Mouse (Mus musculus) midbrain, embryonic 11.5 days (tissue): ENCODE measurements at regions not wholly inside any gene's neighbourhood (a gene's known extent, or its start where the extent isn't known, plus 50 kb on each side); places are given as distances from the start of the nearest gene placed in this dataset.

Experiments used
- ATAC-seq: fragments of 200-750 bp; cut with Nextera tagmentation; 2 replicates; pipeline ENCODE4 v1.8.0; 2017; ENCODE audit warnings: moderate TSS enrichment, moderate library complexity; ENCODE audit not compliant: low FRiP score
- DNase-seq: peaks from one replicate; pipeline ENCODE4 v3.0.0; 2015; ENCODE audit warnings: low spot score; ENCODE audit errors: missing footprints
- H3K27ac ChIP-seq: fragments of 300-500 bp; sonication (generic); 2 replicates; pipeline ENCODE4 v1.5.1; 2014; ENCODE audit warnings: low read depth, low read length
- H3K27me3 ChIP-seq: fragments of 300-500 bp; sonication (generic); 2 replicates; pipeline ENCODE4 v1.6.1; 2014; ENCODE audit warnings: mild to moderate bottlenecking, low read length, moderate library complexity, mixed read lengths; ENCODE audit not compliant: control insufficient read depth, insufficient read depth
- H3K36me3 ChIP-seq: fragments of 300-500 bp; sonication (generic); 2 replicates; pipeline ENCODE4 v1.6.1; 2014; ENCODE audit warnings: mild to moderate bottlenecking, low read length, moderate library complexity, mixed read lengths; ENCODE audit not compliant: control insufficient read depth, insufficient read depth
- H3K4me1 ChIP-seq: fragments of 300-500 bp; sonication (generic); 2 replicates; pipeline ENCODE4 v1.6.1; 2014; ENCODE audit warnings: low read length; ENCODE audit not compliant: control insufficient read depth, insufficient read depth
- H3K4me2 ChIP-seq: fragments of 300-500 bp; sonication (generic); 2 replicates; pipeline ENCODE4 v1.6.1; 2014; ENCODE audit warnings: mild to moderate bottlenecking, moderate library complexity
- H3K4me3 ChIP-seq: fragments of 300-500 bp; sonication (generic); 2 replicates; pipeline ENCODE4 v1.5.1; 2014; ENCODE audit warnings: low read depth, low read length
- H3K9ac ChIP-seq: fragments of 300-500 bp; sonication (generic); 2 replicates; pipeline ENCODE4 v1.6.1; 2014; ENCODE audit warnings: low read length
- H3K9me3 ChIP-seq: fragments of 300-500 bp; sonication (generic); 2 replicates; pipeline ENCODE4 v1.6.1; 2016; ENCODE audit warnings: low read length; ENCODE audit not compliant: control insufficient read depth
- WGBS: fragments of 180-500 bp; shearing (Covaris S2); extraction: QIAGEN DNeasy Blood & Tissue Kit; methylation state at CpG from one replicate; pipeline ENCODE4 v1.1.7; 2014; 5-methylcytosine and 5-hydroxymethylcytosine counted together

- Histone ChIP-seq H3K9ac (no peak overlapping the region), H3K27ac (no peak overlapping the region), H3K4me3 (no peak overlapping the region), H3K4me2 (no peak overlapping the region), H3K36me3 (no peaks in the 10 kb centered on the region), H3K9me3 (no peaks in the 10 kb centered on the region), H3K4me1 (no peaks in the 10 kb centered on the region), H3K27me3 (no peaks in the 10 kb centered on the region)
- DNase-seq (no peak), ATAC-seq (no peak)
- 87% methylated on average over 7 of the region's 7 CpGs for WGBS
Observed at GRCm38 (mm10) chr14:102396036-102396734, 586.3 kb downstream of the Kctd12 start.

- DNase-seq (no peak), ATAC-seq (no peak)
- Histone ChIP-seq H3K9ac (no peak overlapping the region), H3K27ac (no peak overlapping the region), H3K4me3 (no peak overlapping the region), H3K36me3 (no peaks in the 10 kb centered on the region), H3K9me3 (no peaks in the 10 kb centered on the region), H3K27me3 (no peaks in the 10 kb centered on the region), H3K4me1 (no peaks in the 10 kb centered on the region), H3K4me2 (no peak overlapping the region)
- WGBS = 80% methylated on average over 3 of the region's 3 CpGs
Observed at GRCm38 (mm10) chr14:102392351-102392750, 590.1 kb downstream of the Kctd12 start.

GRCm38 (mm10) chr14:102372994-102373567, 609.4 kb downstream of the Kctd12 start:
- Histone ChIP-seq H3K9ac (no peak overlapping the region), H3K4me1 (no peaks in the 10 kb centered on the region), H3K36me3 (no peaks in the 10 kb centered on the region), H3K9me3 (no peaks in the 10 kb centered on the region), H3K27me3 (no peaks in the 10 kb centered on the region), H3K4me3 (no peak overlapping the region), H3K4me2 (no peak overlapping the region), H3K27ac (no peak overlapping the region)
- DNase-seq (no peak), ATAC-seq (no peak)
- 90% methylated on average over 5 of the region's 5 CpGs for WGBS

- WGBS = 90% methylated on average over 2 of the region's 2 CpGs
- no peak for DNase-seq
- no peak overlapping the region for H3K4me3 ChIP-seq
- no peaks in the 10 kb centered on the region for H3K36me3 ChIP-seq
- H3K9ac ChIP-seq = no peak overlapping the region
- no peak for ATAC-seq
- no peaks in the 10 kb centered on the region for H3K4me1 ChIP-seq
- no peaks in the 10 kb centered on the region for H3K9me3 ChIP-seq
- no peak overlapping the region for H3K27ac ChIP-seq
- H3K27me3 ChIP-seq = no peaks in the 10 kb centered on the region
- no peak overlapping the region for H3K4me2 ChIP-seq
Observed at GRCm38 (mm10) chr14:102361589-102361988, 620.8 kb downstream of the Kctd12 start.

- Histone ChIP-seq H3K4me3 (no peak overlapping the region), H3K27me3 (no peaks in the 10 kb centered on the region), H3K9me3 (no peaks in the 10 kb centered on the region), H3K36me3 (no peaks in the 10 kb centered on the region), H3K27ac (no peak overlapping the region), H3K4me2 (no peak overlapping the region), H3K4me1 (no peaks in the 10 kb centered on the region), H3K9ac (no peak overlapping the region)
- ATAC-seq = no peak
- no peak for DNase-seq
Observed at GRCm38 (mm10) chr14:102329409-102329808, 599.7 kb downstream of the Lmo7 start.

GRCm38 (mm10) chr14:102306332-102306731, 576.6 kb downstream of the Lmo7 start:
- H3K9ac ChIP-seq = no peak overlapping the region
- no peak overlapping the region for H3K27ac ChIP-seq
- ATAC-seq (no peak), DNase-seq (no peak)
- H3K4me3 ChIP-seq = no peak overlapping the region
- no peaks in the 10 kb centered on the region for H3K9me3 ChIP-seq
- no peaks in the 10 kb centered on the region for H3K4me1 ChIP-seq
- H3K4me2 ChIP-seq = no peak overlapping the region
- 84% methylated on average over 6 of the region's 6 CpGs for WGBS
- H3K36me3 ChIP-seq = no peaks in the 10 kb centered on the region
- no peaks in the 10 kb centered on the region for H3K27me3 ChIP-seq

GRCm38 (mm10) chr14:102302826-102303225, 573.1 kb downstream of the Lmo7 start:
- Histone ChIP-seq H3K36me3 (no peaks in the 10 kb centered on the region), H3K4me2 (no peak overlapping the region), H3K27me3 (no peaks in the 10 kb centered on the region), H3K9me3 (no peaks in the 10 kb centered on the region), H3K4me3 (no peak overlapping the region), H3K27ac (no peak overlapping the region), H3K9ac (no peak overlapping the region), H3K4me1 (no peaks in the 10 kb centered on the region)
- 78% methylated on average over 2 of the region's 2 CpGs for WGBS
- ATAC-seq (no peak), DNase-seq (no peak)

- no peak for ATAC-seq
- H3K36me3 ChIP-seq = no peaks in the 10 kb centered on the region
- 87% methylated on average over 6 of the region's 6 CpGs for WGBS
Observed at GRCm38 (mm10) chr14:102300251-102300650, 570.5 kb downstream of the Lmo7 start.

GRCm38 (mm10) chr14:102291361-102291760, 561.6 kb downstream of the Lmo7 start:
- Histone ChIP-seq H3K27ac (no peak overlapping the region), H3K4me3 (no peak overlapping the region), H3K4me2 (no peak overlapping the region), H3K9ac (no peak overlapping the region), H3K9me3 (no peaks in the 10 kb centered on the region), H3K27me3 (no peaks in the 10 kb centered on the region), H3K36me3 (no peaks in the 10 kb centered on the region), H3K4me1 (no peaks in the 10 kb centered on the region)
- DNase-seq (peak; percentile 83), ATAC-seq (peak; percentile 86)
- WGBS = 17% methylated on average over 1 of the region's 1 CpGs

More at GRCm38 (mm10) chr14:102300251-102300650, 570.5 kb downstream of the Lmo7 start:
- no peaks in the 10 kb centered on the region for H3K27me3 ChIP-seq
- no peak overlapping the region for H3K9ac ChIP-seq
- H3K4me1 ChIP-seq = no peaks in the 10 kb centered on the region
- no peak overlapping the region for H3K4me3 ChIP-seq
- DNase-seq = no peak
- no peaks in the 10 kb centered on the region for H3K9me3 ChIP-seq
- H3K27ac ChIP-seq = no peak overlapping the region
- no peak overlapping the region for H3K4me2 ChIP-seq
